Mouse (Mus musculus) liver, postnatal 0 days (tissue): ENCODE measurements at regions not wholly inside any gene's neighbourhood (a gene's known extent, or its start where the extent isn't known, plus 50 kb on each side); places are given as distances from the start of the nearest gene placed in this dataset.

Experiments used
- CTCF ChIP-seq: sonication (generic); IDR thresholded peaks from 2 replicates; pipeline ENCODE4 v1.5.1; 2016; ENCODE audit warnings: antibody characterized with exemption, low read depth
- EP300 ChIP-seq: IDR thresholded peaks from 2 replicates; pipeline ENCODE4 v1.6.1; 2016; ENCODE audit warnings: antibody characterized with exemption, low read depth, mild to moderate bottlenecking

GRCm38 (mm10) chr2:174532671-174533363 is 59.9 kb upstream of the Prelid3b start:
- TF ChIP-seq CTCF (peak; percentile 83), EP300 (no peak)
